Mouse (Mus musculus) urinary bladder, postnatal 25 days (tissue): Measurements from ENCODE around the gene Ubr7.

Experiments used
- DNase-seq: peaks from one replicate; pipeline ENCODE4 v3.0.0; 2022; ENCODE audit warnings: low spot score

The Ubr7 gene

DNA sequence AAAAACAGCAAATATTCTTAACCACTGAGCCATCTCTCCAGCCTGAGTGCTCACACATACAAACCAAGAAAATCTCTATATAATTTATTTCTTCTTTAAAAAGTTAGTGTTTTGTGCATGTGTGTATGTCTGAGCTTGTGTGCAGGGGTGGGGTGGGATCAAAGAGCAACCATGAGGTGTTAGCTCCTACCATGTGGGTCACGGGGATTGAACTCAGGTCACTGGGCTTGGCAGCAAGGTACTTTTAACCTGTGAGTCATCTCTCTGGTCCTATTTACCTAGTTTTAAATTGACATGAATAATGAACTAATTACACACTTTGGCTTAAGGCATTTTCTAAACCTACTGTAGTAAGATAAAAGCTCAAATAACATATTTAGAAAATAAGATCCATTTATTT is 68.6 kb downstream of the Ubr7 start:
- no peak for DNase-seq

DNA sequence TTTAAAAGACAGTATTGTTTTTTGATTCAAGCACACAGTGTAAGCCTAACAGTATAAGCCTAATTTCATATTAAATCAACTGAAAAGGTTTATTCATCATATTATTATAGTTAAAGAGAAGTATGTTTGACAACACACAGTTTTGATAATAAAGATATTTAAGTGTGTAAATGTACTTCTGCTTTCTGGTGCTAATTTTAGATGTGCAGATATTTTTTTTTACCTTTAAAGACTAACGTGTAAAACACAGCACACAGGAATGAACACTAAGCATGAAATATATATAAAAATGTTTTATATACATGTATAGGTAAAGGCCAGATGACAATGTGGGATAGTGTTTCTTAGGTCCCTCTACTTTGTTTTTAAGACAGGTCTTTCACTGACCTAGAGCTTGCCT is 69.4 kb downstream of the Ubr7 start:
- no peak for DNase-seq
